ENCODE assay signal across 23 mouse cellular contexts in genomic region chr9:110979411-110979810, GRCm38 (mm10). TPM values are rescaled to one million over a fixed set of nuclear protein-coding genes. Genes with fewer than 3 reads are reported as not detected.
"Had no signal": no experiment of that assay in that cellular context is flagged by ENCODE, and none has a peak within 500 bp of the region (broad histone marks: within the 10 kb centered on the region; RNA-seq: fewer than 3 reads in every experiment).

No protein-coding gene starts in this region.

- H3K9ac ChIP-seq: liver, embryonic 13.5 days; midbrain, embryonic 12.5 days; neural tube, embryonic 13.5 days had no signal

- H3K4me3 ChIP-seq: left cerebral cortex, adult 2 months; liver, embryonic 13.5 days; midbrain, embryonic 12.5 days; myocyte; neural tube, embryonic 13.5 days had no signal

- DNase-seq: kidney, adult 2 months; kidney, postnatal 25 days; layer of hippocampus, postnatal 36 days; liver, embryonic 13.5 days; lung, adult 2 months; lung, postnatal 14 days; lung, postnatal 4 days; thymus, adult 2 months; thymus, postnatal 14 days; thymus, postnatal 4 days had no signal

- H3K36me3 ChIP-seq: liver, embryonic 13.5 days; midbrain, embryonic 12.5 days; neural tube, embryonic 13.5 days had no signal

- ATAC-seq: midbrain, embryonic 16.5 days had no signal

- H3K27ac ChIP-seq: kidney, postnatal 0 days; left cerebral cortex, adult 2 months; liver, embryonic 13.5 days; midbrain, embryonic 12.5 days; neural tube, embryonic 13.5 days had no signal

- H3K4me2 ChIP-seq: liver, embryonic 13.5 days; midbrain, embryonic 12.5 days; neural tube, embryonic 13.5 days had no signal

- H3K4me1 ChIP-seq: liver, embryonic 13.5 days; midbrain, embryonic 12.5 days; neural tube, embryonic 13.5 days had no signal

- H3K9me3 ChIP-seq: liver, embryonic 13.5 days; midbrain, embryonic 12.5 days; neural tube, embryonic 13.5 days had no signal

- H3K27me3 ChIP-seq: liver, embryonic 13.5 days; midbrain, embryonic 12.5 days; neural tube, embryonic 13.5 days had no signal

RNA-seq across cellular contexts. Expression of gene Rtp3, which starts 11.0 kb away (rescaled TPM):
- polyA plus RNA-seq: limb, embryonic 11.5 days; midbrain, embryonic 12.5 days; myocyte; neural tube, embryonic 13.5 days had no signal

RNA-seq across cellular contexts. Expression of gene Lrrc2, which starts 28.1 kb away (rescaled TPM):
- polyA plus RNA-seq: liver, adult 2 months; midbrain, embryonic 12.5 days; small intestine, adult 2 months had no signal

RNA-seq across cellular contexts. Expression of gene Tdgf1, which starts 33.5 kb away (rescaled TPM):
- polyA plus RNA-seq: kidney, adult 2 months; kidney, embryonic 14.5 days; kidney, postnatal 0 days; limb, embryonic 11.5 days; liver, adult 2 months; liver, embryonic 13.5 days; liver, embryonic 16.5 days; lung, embryonic 16.5 days; midbrain, embryonic 12.5 days; midbrain, embryonic 16.5 days; myocyte; small intestine, adult 2 months; stomach, embryonic 16.5 days had no signal

RNA-seq across cellular contexts. Expression of gene Ltf, which starts 39.7 kb away (rescaled TPM):
- polyA plus RNA-seq: myocyte had no signal
